ENCODE assay signal across 18 mouse cellular contexts in genomic region chr12:3563659-3564058, GRCm38 (mm10). TPM values are rescaled to one million over a fixed set of nuclear protein-coding genes. Genes with fewer than 3 reads are reported as not detected.
DNase-seq lines count a peak whose midpoint lies in the region; ATAC-seq and TF ChIP-seq lines count a peak whose summit lies in the region.
"Had no signal": no experiment of that assay in that cellular context is flagged by ENCODE, and none has a peak within 500 bp of the region (broad histone marks: within the 10 kb centered on the region; RNA-seq: fewer than 3 reads in every experiment).

No protein-coding gene starts in this region.

- no peak for ATAC-seq in kidney, embryonic 14.5 days (ENCODE audit: low FRiP score, low TSS enrichment)
- no peak for ATAC-seq in intestine, postnatal 0 days
- ATAC-seq: intestine, embryonic 15.5 days; lung, postnatal 0 days had no signal

- H3K9me3 ChIP-seq in kidney, embryonic 14.5 days (ENCODE audit: control insufficient read depth, low read length), result no peaks in the 10 kb centered on the region
- no peaks in the 10 kb centered on the region for H3K9me3 ChIP-seq in intestine, postnatal 0 days (ENCODE audit: control insufficient read depth)
- H3K9me3 ChIP-seq: forebrain, embryonic 12.5 days; hindbrain, embryonic 15.5 days; intestine, embryonic 15.5 days had no signal

- no peak for TF ChIP-seq CTCF in intestine, postnatal 0 days (IDR thresholded peaks at IDR 0.05; ENCODE audit: low read depth)

- no peaks in the 10 kb centered on the region for H3K4me1 ChIP-seq in kidney, embryonic 14.5 days (ENCODE audit: control insufficient read depth, insufficient read depth, low read length)
- H3K4me1 ChIP-seq in intestine, postnatal 0 days (replicated peaks; ENCODE audit: control insufficient read depth, insufficient read depth, low read length), result no peaks in the 10 kb centered on the region
- H3K4me1 ChIP-seq: forebrain, embryonic 12.5 days; hindbrain, embryonic 15.5 days; intestine, embryonic 15.5 days had no signal

- H3K4me3 ChIP-seq in kidney, embryonic 14.5 days (ENCODE audit: low read length), result no peak overlapping the region
- H3K4me3 ChIP-seq in intestine, postnatal 0 days (ENCODE audit: low read depth, low read length), result no peak overlapping the region
- H3K4me3 ChIP-seq: forebrain, embryonic 12.5 days; hindbrain, embryonic 15.5 days; intestine, embryonic 15.5 days; left cerebral cortex, adult 2 months had no signal

- H3K36me3 ChIP-seq in kidney, embryonic 14.5 days (ENCODE audit: control insufficient read depth, insufficient read depth, low read length), result no peaks in the 10 kb centered on the region
- no peaks in the 10 kb centered on the region for H3K36me3 ChIP-seq in intestine, postnatal 0 days (ENCODE audit: control insufficient read depth, insufficient read depth)
- H3K36me3 ChIP-seq: forebrain, embryonic 12.5 days; hindbrain, embryonic 15.5 days; intestine, embryonic 15.5 days had no signal

- H3K9ac ChIP-seq in kidney, embryonic 14.5 days (ENCODE audit: low read depth, low read length), result no peak overlapping the region
- H3K9ac ChIP-seq in intestine, postnatal 0 days (ENCODE audit: low read depth, low read length), result no peak overlapping the region
- H3K9ac ChIP-seq: forebrain, embryonic 12.5 days; hindbrain, embryonic 15.5 days; intestine, embryonic 15.5 days had no signal

- no peaks in the 10 kb centered on the region for H3K27me3 ChIP-seq in kidney, embryonic 14.5 days (ENCODE audit: control insufficient read depth, insufficient read depth, low read length)
- no peaks in the 10 kb centered on the region for H3K27me3 ChIP-seq in intestine, postnatal 0 days (replicated peaks; ENCODE audit: control insufficient read depth, insufficient read depth, low read length)
- H3K27me3 ChIP-seq: forebrain, embryonic 12.5 days; hindbrain, embryonic 15.5 days; intestine, embryonic 15.5 days had no signal

- H3K27ac ChIP-seq in kidney, embryonic 14.5 days (ENCODE audit: low read depth, low read length), result no peak overlapping the region
- no peak overlapping the region for H3K27ac ChIP-seq in intestine, postnatal 0 days (ENCODE audit: low read depth, low read length)
- H3K27ac ChIP-seq: forebrain, embryonic 12.5 days; hindbrain, embryonic 15.5 days; intestine, embryonic 15.5 days; left cerebral cortex, adult 2 months; stomach, postnatal 0 days had no signal

- WGBS in kidney, embryonic 14.5 days, result 88% methylated on average over 4 of the region's 4 CpGs
- 87% methylated on average over 4 of the region's 4 CpGs for WGBS in intestine, postnatal 0 days

- H3K4me2 ChIP-seq in kidney, embryonic 14.5 days (replicated peaks; ENCODE audit: low read depth, low read length), result no peak overlapping the region
- no peak overlapping the region for H3K4me2 ChIP-seq in intestine, postnatal 0 days (replicated peaks; ENCODE audit: low read depth)
- H3K4me2 ChIP-seq: forebrain, embryonic 12.5 days; hindbrain, embryonic 15.5 days; intestine, embryonic 15.5 days; midbrain, embryonic 11.5 days had no signal

- DNase-seq in heart, adult 11 months, result peak; percentile 94
- DNase-seq in heart, adult 8-10 months (ENCODE audit: low spot score), result no peak
- DNase-seq in kidney, adult 18-20 months, result peak; percentile 42
- peak; percentile 50 for DNase-seq in layer of hippocampus, adult 9-11 months
- DNase-seq in layer of hippocampus, postnatal 10 days (ENCODE audit: low spot score in 2 of 2), result no peak
- DNase-seq: cerebellum, adult 9-10 months; left cerebral cortex, postnatal 4 days; liver; retina, postnatal 1 day had no signal

RNA-seq across cellular contexts. Expression of gene Dtnb, which starts 8.5 kb away (rescaled TPM):
- total RNA-seq in heart, adult 8-10 months (2022), result 1 to 10 TPM; 6.8 to 9.1 (median 8.4) TPM
- 40.5 and 59.5 TPM in 2 replicates for polyA plus RNA-seq in kidney, embryonic 14.5 days (2014; fragmentation: Nextera tagmentation; extraction: Ambion mirVana)
- 100 to 1,000 TPM in 1 of 2 experiments, 10 to 100 TPM in 1; 93.5 to 122 TPM for total RNA-seq in layer of hippocampus, postnatal 10 days (2021)
- polyA plus RNA-seq in intestine, postnatal 0 days (2015; fragmentation: Nextera tagmentation; extraction: Ambion mirVana), result 9.4 and 9.8 TPM in 2 replicates

Comparison
In these comparisons a context has a peak if more than half of its experiments do, and no peak if none do; other contexts are left out.
1. DNase-seq: peak in heart, adult 11 months (single experiment), kidney, adult 18-20 months (single experiment) and layer of hippocampus, adult 9-11 months (single experiment); none in heart, adult 8-10 months (single experiment) and layer of hippocampus, postnatal 10 days (0 of 2).
2. RNA of gene Dtnb, which starts 8.5 kb away (total RNA-seq): 93.5 to 122 TPM in layer of hippocampus, postnatal 10 days; 6.8 to 9.1 TPM in heart, adult 8-10 months; every median in the first group is over 4 times any median in the second.